In the genomic region with DNA sequence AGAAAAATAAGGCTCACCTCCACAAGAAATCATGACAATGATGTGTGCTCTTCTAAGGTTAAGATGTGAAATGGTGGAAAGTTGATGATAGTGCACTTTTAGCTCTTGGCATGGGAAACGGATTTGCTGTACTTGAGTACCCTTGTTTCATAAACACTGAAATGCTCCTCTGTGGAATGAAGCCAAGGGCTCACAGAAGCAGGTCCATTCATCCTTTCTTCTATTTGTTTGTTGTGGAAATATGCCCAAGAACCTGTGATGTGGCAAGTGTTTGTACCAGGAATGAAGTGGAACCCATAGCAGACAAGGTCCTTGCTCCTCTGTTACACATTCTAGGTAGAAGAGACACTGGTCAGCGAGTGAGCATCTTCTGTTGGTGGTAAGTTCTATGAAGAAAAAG, we compare ENCODE assay signal across 14 mouse cellular contexts.
"Had no signal": no experiment of that assay in that cellular context is flagged by ENCODE, and none has a peak within 500 bp of the region (broad histone marks: within the 10 kb centered on the region; RNA-seq: fewer than 3 reads in every experiment).

No protein-coding gene starts in this region.

- H3K36me3 ChIP-seq: lung, embryonic 15.5 days; midbrain, embryonic 10.5 days; midbrain, embryonic 12.5 days; neural tube, embryonic 13.5 days; neural tube, embryonic 15.5 days; stomach, embryonic 15.5 days had no signal

- H3K4me1 ChIP-seq: lung, embryonic 15.5 days; midbrain, embryonic 12.5 days; neural tube, embryonic 13.5 days; neural tube, embryonic 15.5 days; stomach, embryonic 15.5 days had no signal

- DNase-seq: lung, postnatal 4 days; midbrain, embryonic 14.5 days; right cerebral cortex, postnatal 14 days; thymus, adult 2 months; thymus, postnatal 25 days; thymus, postnatal 4 days had no signal

- H3K4me3 ChIP-seq: lung, embryonic 15.5 days; midbrain, embryonic 10.5 days; midbrain, embryonic 12.5 days; myocyte; neural tube, embryonic 13.5 days; neural tube, embryonic 15.5 days; stomach, embryonic 15.5 days had no signal

- H3K27ac ChIP-seq: lung, embryonic 15.5 days; midbrain, embryonic 10.5 days; midbrain, embryonic 12.5 days; neural tube, embryonic 13.5 days; neural tube, embryonic 15.5 days; stomach, embryonic 15.5 days; stomach, postnatal 0 days had no signal

- H3K27me3 ChIP-seq: lung, embryonic 15.5 days; midbrain, embryonic 12.5 days; neural tube, embryonic 13.5 days; neural tube, embryonic 15.5 days; stomach, embryonic 15.5 days had no signal
